Mouse (Mus musculus): Measurements from ENCODE around the gene Mcpt4.
"Not testable (repeated sequence)": the region's sequence is repeated elsewhere in the genome, so short reads cannot be mapped to it uniquely, and the experiment has no call there.

DNA sequence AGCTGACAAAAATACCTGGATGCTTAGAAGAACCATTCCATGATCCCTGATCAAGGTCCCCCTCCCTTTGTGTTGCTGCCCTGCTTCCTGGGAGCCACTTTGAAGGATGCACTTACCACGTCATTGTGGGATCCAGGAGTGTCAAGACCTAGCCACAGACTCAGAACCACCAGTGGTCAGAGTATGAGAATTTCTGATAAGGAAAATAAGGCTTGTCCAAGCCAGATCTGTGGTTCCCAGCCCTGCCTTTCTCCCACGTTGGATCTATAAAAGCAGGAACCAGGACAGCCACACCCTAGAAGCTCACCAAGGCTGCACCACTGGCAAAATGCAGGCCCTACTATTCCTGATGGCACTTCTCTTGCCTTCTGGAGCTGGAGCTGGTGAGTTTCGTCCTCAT is 44.4 kb downstream of the Mcpt4 start, which contains the start of gene Mcpt1:
- not testable (repeated sequence) for TF ChIP-seq CTCF (IDR thresholded peaks at IDR 0.05); POLR2A (IDR thresholded peaks at IDR 0.05; ENCODE audit: insufficient read depth, low read depth, low read length)
